Mouse (Mus musculus) brown adipose tissue, adult 24 weeks (tissue): ENCODE measurements around the gene Mettl21a. TPM values are rescaled to one million over a fixed set of nuclear protein-coding genes. Genes with fewer than 3 reads are reported as not detected.
A peak's percentile ranks its signal among the peaks of the same experiment; 100 is the strongest.
"Not testable (repeated sequence)": the region's sequence is repeated elsewhere in the genome, so short reads cannot be mapped to it uniquely, and the experiment has no call there.

Source experiments
- H3K27ac ChIP-seq: fragments of 200-500 bp; replicated peaks from 2 replicates; pipeline ENCODE4 v1.5.1; 2012; ENCODE audit warnings: low read depth, mild to moderate bottlenecking, low read length
- H3K4me1 ChIP-seq: fragments of 200-500 bp; 2 replicates; pipeline ENCODE4 v1.6.1; 2012; ENCODE audit warnings: low read length, mixed read lengths; ENCODE audit not compliant: control insufficient read depth, insufficient read depth, insufficient read length
- H3K4me3 ChIP-seq: fragments of 200-500 bp; 2 replicates; pipeline ENCODE4 v1.5.1; 2012; ENCODE audit warnings: low read depth, mild to moderate bottlenecking, low read length, moderate library complexity; ENCODE audit not compliant: insufficient read depth
- polyA plus RNA-seq: library from polyadenylated mRNA; stranded (reverse); fragments of >200 nt; gene quantifications from 2 replicates; pipeline ENCODE4 v1.2.4, GENCODE M21; 2012; ENCODE audit not compliant: missing spikeins, insufficient read depth, insufficient read length

Gene Mettl21a
- polyA plus RNA-seq, 1 experiment = 4.2 TPM

- H3K27ac ChIP-seq = no peak overlapping the region
Observed at GRCm38 (mm10) chr1:64578801-64579200, 38.2 kb downstream of the Mettl21a start.

GRCm38 (mm10) chr1:64577911-64578310 lies 39.1 kb downstream of the Mettl21a start:
- not testable (repeated sequence) for H3K4me1 ChIP-seq, H3K4me3 ChIP-seq, H3K27ac ChIP-seq

More at GRCm38 (mm10) chr1:64578801-64579200, 38.2 kb downstream of the Mettl21a start:
- Histone ChIP-seq H3K4me3 (no peak overlapping the region), H3K4me1 (no peaks in the 10 kb centered on the region)

GRCm38 (mm10) chr1:64576732-64577131 lies 40.3 kb downstream of the Mettl21a start:
- Histone ChIP-seq H3K4me1 (no peaks in the 10 kb centered on the region), H3K4me3 (no peak overlapping the region), H3K27ac (no peak overlapping the region)

GRCm38 (mm10) chr1:64576022-64576421 lies 41.0 kb downstream of the Mettl21a start:
- Histone ChIP-seq H3K4me3 (no peak overlapping the region), H3K4me1 (no peaks in the 10 kb centered on the region), H3K27ac (no peak overlapping the region)

- Histone ChIP-seq H3K4me1 (no peaks in the 10 kb centered on the region), H3K27ac (no peak overlapping the region), H3K4me3 (no peak overlapping the region)
Observed at GRCm38 (mm10) chr1:64568206-64568605, 48.8 kb downstream of the Mettl21a start.

- 0 out of 2 replicates have a peak overlapping the region, but pooled peaks have one; percentile 32 for H3K27ac ChIP-seq
- H3K4me3 ChIP-seq = no peak overlapping the region
- H3K4me1 ChIP-seq = 0 out of 2 replicates have a peak, but pooled peaks cover 2% of the 10 kb centered on the region
Observed at GRCm38 (mm10) chr1:64560105-64560504, 56.9 kb downstream of the Mettl21a start.

Other genes with a start within 250 kb of the Mettl21a start
- 9.8 and 14.3 TPM in 2 replicates for gene Creb1, start 84.6 kb downstream of the Mettl21a start, polyA plus RNA-seq
- 10.1 and 10.9 TPM in 2 replicates for gene Ccnyl1, start 73.2 kb upstream of the Mettl21a start, polyA plus RNA-seq
- 0.75 and 0.92 TPM in 2 replicates for gene Fzd5, start 120.5 kb upstream of the Mettl21a start, polyA plus RNA-seq